Mouse (Mus musculus): ENCODE results near the gene Rpl35a.

DNA sequence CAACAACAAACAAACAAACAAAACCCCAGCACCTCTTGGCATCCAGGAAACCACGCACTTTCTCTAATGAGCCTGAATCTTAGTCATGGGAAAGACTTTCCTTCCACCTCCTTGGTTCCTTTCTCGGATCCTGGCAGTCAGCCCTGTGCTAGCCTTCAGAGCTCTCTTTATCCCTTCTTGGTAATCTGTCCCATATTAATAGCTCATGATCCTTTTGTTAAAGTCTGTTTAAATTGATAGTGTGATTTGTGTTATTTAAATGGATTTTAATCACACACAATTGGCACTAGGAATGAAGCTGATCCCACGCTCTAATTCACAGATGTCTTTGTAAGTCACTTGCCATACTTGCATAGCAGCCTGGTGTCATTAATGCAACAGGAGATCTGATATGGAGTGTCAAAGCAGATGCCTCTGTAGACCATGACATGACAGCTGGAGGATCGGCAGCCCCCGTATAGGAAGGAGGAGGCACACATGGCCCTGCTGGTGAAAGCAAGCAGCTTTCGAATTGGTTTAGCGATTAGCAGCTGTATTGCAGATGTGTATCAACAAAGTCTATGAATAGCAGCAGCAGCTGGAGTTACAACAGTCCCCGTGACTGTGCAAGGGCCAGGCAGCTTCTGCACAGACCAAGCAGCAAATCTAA is 31.7 kb upstream of the Rpl35a start:
- no peak for TF ChIP-seq POLR2A (IDR thresholded peaks at IDR 0.05; ENCODE audit: low read depth, low read length)
- no peak for TF ChIP-seq CTCF (IDR thresholded peaks at IDR 0.05; ENCODE audit: extremely low read depth, insufficient read depth, insufficient read length, insufficient replicate concordance)
